Mouse (Mus musculus) kidney, adult 8-10 months (tissue): ENCODE measurements around the gene Hs3st4.
A peak's percentile ranks its signal among the peaks of the same experiment; 100 is the strongest.

Source experiments
- DNase-seq, 2 experiments: peaks; one replicate each; pipeline ENCODE4 v3.0.0; 2022

Gene Hs3st4

GRCm38 (mm10) chr7:123982461-123983038 lies at the start of gene Hs3st4:
TSS of gene Hs3st4 (plus strand) at chr7:123982869.
- no peak for DNase-seq

- DNase-seq = no peak
Measured at GRCm38 (mm10) chr7:123946836-123947235, 35.8 kb upstream of the Hs3st4 start.

GRCm38 (mm10) chr7:123963021-123963420 lies 19.6 kb upstream of the Hs3st4 start:
- no peak for DNase-seq

- DNase-seq = peak in 1 of 2 experiments; percentile 2
Measured at GRCm38 (mm10) chr7:123964559-123965142, 18.0 kb upstream of the Hs3st4 start.

- no peak for DNase-seq
Measured at GRCm38 (mm10) chr7:123965515-123965914, 17.2 kb upstream of the Hs3st4 start.

- DNase-seq = no peak
Measured at GRCm38 (mm10) chr7:123975441-123975840, 7.2 kb upstream of the Hs3st4 start.

- no peak for DNase-seq
Measured at GRCm38 (mm10) chr7:123981435-123981834, 1.2 kb upstream of the Hs3st4 start.

- no peak for DNase-seq
Measured at GRCm38 (mm10) chr7:123982010-123982409, 659 bp upstream of the Hs3st4 start.

- no peak for DNase-seq
Measured at GRCm38 (mm10) chr7:123983177-123984046, 743 bp downstream of the Hs3st4 start.

GRCm38 (mm10) chr7:123992121-123992520 lies 9.5 kb downstream of the Hs3st4 start:
- no peak for DNase-seq

GRCm38 (mm10) chr7:123997266-123997665 lies 14.6 kb downstream of the Hs3st4 start:
- DNase-seq = no peak

GRCm38 (mm10) chr7:123998601-123999000 lies 15.9 kb downstream of the Hs3st4 start:
- DNase-seq = no peak

GRCm38 (mm10) chr7:124026908-124027307 lies 44.2 kb downstream of the Hs3st4 start:
- no peak for DNase-seq

- no peak for DNase-seq
Measured at GRCm38 (mm10) chr7:124032236-124032635, 49.6 kb downstream of the Hs3st4 start.

- DNase-seq = no peak
Measured at GRCm38 (mm10) chr7:124033332-124033731, 50.7 kb downstream of the Hs3st4 start.

- no peak for DNase-seq
Measured at GRCm38 (mm10) chr7:124037281-124037700, 54.6 kb downstream of the Hs3st4 start.

- DNase-seq = no peak
Measured at GRCm38 (mm10) chr7:124039142-124039541, 56.5 kb downstream of the Hs3st4 start.

GRCm38 (mm10) chr7:124047382-124047781 lies 64.7 kb downstream of the Hs3st4 start:
- DNase-seq = no peak

- no peak for DNase-seq
Measured at GRCm38 (mm10) chr7:124048971-124049370, 66.3 kb downstream of the Hs3st4 start.

- DNase-seq = no peak
Measured at GRCm38 (mm10) chr7:124050421-124050820, 67.8 kb downstream of the Hs3st4 start.

- DNase-seq = no peak
Measured at GRCm38 (mm10) chr7:124083741-124084140, 101.1 kb downstream of the Hs3st4 start.

- DNase-seq = peak in 1 of 2 experiments; percentile 14
Measured at GRCm38 (mm10) chr7:124129019-124129418, 146.3 kb downstream of the Hs3st4 start.

- DNase-seq = no peak
Measured at GRCm38 (mm10) chr7:124131312-124131711, 148.6 kb downstream of the Hs3st4 start.

- no peak for DNase-seq
Measured at GRCm38 (mm10) chr7:124136133-124136532, 153.5 kb downstream of the Hs3st4 start.
